Mouse (Mus musculus) midbrain, embryonic 13.5 days (tissue): ENCODE measurements around the gene Dok5. TPM values are rescaled to one million over a fixed set of nuclear protein-coding genes. Genes with fewer than 3 reads are reported as not detected.

Experiments
- ATAC-seq: fragments of 200-750 bp; cut with Nextera tagmentation; 2 replicates; pipeline ENCODE4 v1.8.0; 2017; ENCODE audit warnings: mild to moderate bottlenecking, moderate TSS enrichment, moderate library complexity
- H3K27ac ChIP-seq: fragments of 300-500 bp; sonication (generic); 2 replicates; pipeline ENCODE4 v1.5.1; 2015; ENCODE audit warnings: inconsistent platforms, mild to moderate bottlenecking, moderate library complexity
- H3K27me3 ChIP-seq: fragments of 300-500 bp; sonication (generic); 2 replicates; pipeline ENCODE4 v1.6.1; 2015; ENCODE audit warnings: mild to moderate bottlenecking, inconsistent platforms
- H3K36me3 ChIP-seq: fragments of 300-500 bp; sonication (generic); 2 replicates; pipeline ENCODE4 v1.6.1; 2015; ENCODE audit warnings: mild to moderate bottlenecking, inconsistent platforms
- H3K4me1 ChIP-seq: fragments of 300-500 bp; sonication (generic); replicated peaks from 2 replicates; pipeline ENCODE4 v1.6.1; 2015; ENCODE audit warnings: inconsistent platforms
- H3K4me2 ChIP-seq: fragments of 300-500 bp; sonication (generic); replicated peaks from 2 replicates; pipeline ENCODE4 v1.6.1; 2015; ENCODE audit warnings: moderate library complexity, mild to moderate bottlenecking, inconsistent platforms
- H3K4me3 ChIP-seq: fragments of 300-500 bp; sonication (generic); replicated peaks from 2 replicates; pipeline ENCODE4 v1.5.1; 2015; ENCODE audit warnings: mild to moderate bottlenecking, inconsistent platforms
- H3K9ac ChIP-seq: fragments of 300-500 bp; sonication (generic); replicated peaks from 2 replicates; pipeline ENCODE4 v1.6.1; 2015; ENCODE audit warnings: mild to moderate bottlenecking, inconsistent platforms
- H3K9me3 ChIP-seq: fragments of 300-500 bp; sonication (generic); 2 replicates; pipeline ENCODE4 v1.6.1; 2016; ENCODE audit warnings: mild to moderate bottlenecking, inconsistent platforms
- WGBS: fragments of 180-500 bp; shearing (Covaris S2); methylation state at CpG from one replicate; pipeline ENCODE4 v1.1.7; 2015; 5-methylcytosine and 5-hydroxymethylcytosine counted together
- polyA plus RNA-seq: library from polyadenylated mRNA; unstranded; fragments of >200 nt; fragmentation: Nextera tagmentation; extraction: Ambion mirVana; gene quantifications from 2 replicates; pipeline ENCODE4 v1.2.1, GENCODE M21; 2015

Dok5 gene
- polyA plus RNA-seq, 1 experiment from 2014 or later: 41.1 TPM

- Histone ChIP-seq H3K9ac (no peak overlapping the region), H3K9me3 (no peaks in the 10 kb centered on the region), H3K27ac (peak overlapping the region; percentile 68), H3K27me3 (no peaks in the 10 kb centered on the region), H3K36me3 (no peaks in the 10 kb centered on the region), H3K4me2 (no peak overlapping the region), H3K4me1 (peaks cover 25% of the 10 kb centered on the region), H3K4me3 (no peak overlapping the region)
- WGBS: 63% methylated on average over 8 of the region's 8 CpGs
- ATAC-seq: peak; percentile 34; the same call in 1 of the 2 replicates
These were observed 8.2 kb downstream of the Dok5 start for GRCm38 (mm10) chr2:170739713-170740365.

GRCm38 (mm10) chr2:170743521-170743920, 11.9 kb downstream of the Dok5 start:
- H3K4me3 ChIP-seq: no peak overlapping the region
- no peaks in the 10 kb centered on the region for H3K9me3 ChIP-seq
- H3K4me2 ChIP-seq: no peak overlapping the region
- no peaks in the 10 kb centered on the region for H3K36me3 ChIP-seq
- 82% methylated on average over 2 of the region's 2 CpGs for WGBS
- no peak for ATAC-seq
- H3K4me1 ChIP-seq: peaks cover 21% of the 10 kb centered on the region
- no peak overlapping the region for H3K9ac ChIP-seq
- H3K27me3 ChIP-seq: no peaks in the 10 kb centered on the region
- H3K27ac ChIP-seq: no peak overlapping the region

GRCm38 (mm10) chr2:170748901-170749300, 17.3 kb downstream of the Dok5 start:
- H3K9me3 ChIP-seq: no peaks in the 10 kb centered on the region
- no peak overlapping the region for H3K4me3 ChIP-seq
- H3K4me2 ChIP-seq: no peak overlapping the region
- H3K9ac ChIP-seq: no peak overlapping the region
- WGBS: 73% methylated on average over 3 of the region's 3 CpGs
- no peaks in the 10 kb centered on the region for H3K27me3 ChIP-seq
- peaks cover 13% of the 10 kb centered on the region for H3K4me1 ChIP-seq
- H3K27ac ChIP-seq: no peak overlapping the region
- H3K36me3 ChIP-seq: no peaks in the 10 kb centered on the region
- ATAC-seq: no peak

- no peak for ATAC-seq
- Histone ChIP-seq H3K9me3 (no peaks in the 10 kb centered on the region), H3K36me3 (no peaks in the 10 kb centered on the region), H3K4me1 (peaks cover 23% of the 10 kb centered on the region), H3K4me2 (no peak overlapping the region), H3K27me3 (no peaks in the 10 kb centered on the region), H3K27ac (no peak overlapping the region), H3K4me3 (no peak overlapping the region), H3K9ac (no peak overlapping the region)
- WGBS: 79% methylated on average over 10 of the region's 10 CpGs
These were observed 20.7 kb downstream of the Dok5 start for GRCm38 (mm10) chr2:170752191-170752850.

- Histone ChIP-seq H3K27me3 (no peaks in the 10 kb centered on the region), H3K4me3 (no peak overlapping the region), H3K9ac (no peak overlapping the region), H3K4me1 (peaks cover 41% of the 10 kb centered on the region), H3K4me2 (no peak overlapping the region), H3K27ac (0 out of 2 replicates have a peak overlapping the region, but pooled peaks have one; percentile 17), H3K36me3 (no peaks in the 10 kb centered on the region), H3K9me3 (no peaks in the 10 kb centered on the region)
- WGBS: 49% methylated on average over 2 of the region's 2 CpGs
- ATAC-seq: no peak
These were observed 24.2 kb downstream of the Dok5 start for GRCm38 (mm10) chr2:170755817-170756216.

GRCm38 (mm10) chr2:170756667-170757066, 25.1 kb downstream of the Dok5 start:
- H3K4me2 ChIP-seq: no peak overlapping the region
- H3K36me3 ChIP-seq: no peaks in the 10 kb centered on the region
- H3K9ac ChIP-seq: no peak overlapping the region
- H3K4me1 ChIP-seq: peaks cover 41% of the 10 kb centered on the region
- H3K27me3 ChIP-seq: no peaks in the 10 kb centered on the region
- no peak for ATAC-seq
- no peak overlapping the region for H3K4me3 ChIP-seq
- 51% methylated on average over 7 of the region's 7 CpGs for WGBS
- peak overlapping the region; percentile 84 for H3K27ac ChIP-seq
- H3K9me3 ChIP-seq: no peaks in the 10 kb centered on the region

- H3K4me3 ChIP-seq: no peak overlapping the region
- peak; percentile 84 for ATAC-seq
- H3K9me3 ChIP-seq: no peaks in the 10 kb centered on the region
- no peak overlapping the region for H3K9ac ChIP-seq
- peak overlapping the region; percentile 11; the same call in 1 of the 2 replicates for H3K4me2 ChIP-seq
- H3K27ac ChIP-seq: peak overlapping the region; percentile 84
- WGBS: 38% methylated on average over 14 of the region's 14 CpGs
- peaks cover 41% of the 10 kb centered on the region for H3K4me1 ChIP-seq
- H3K36me3 ChIP-seq: no peaks in the 10 kb centered on the region
- no peaks in the 10 kb centered on the region for H3K27me3 ChIP-seq
These were observed 25.7 kb downstream of the Dok5 start for GRCm38 (mm10) chr2:170757228-170757875.

- Histone ChIP-seq H3K27me3 (no peaks in the 10 kb centered on the region), H3K9me3 (no peaks in the 10 kb centered on the region), H3K36me3 (no peaks in the 10 kb centered on the region), H3K27ac (peak overlapping the region; percentile 84; the same call in 1 of the 2 replicates), H3K4me1 (peaks cover 40% of the 10 kb centered on the region), H3K9ac (no peak overlapping the region), H3K4me2 (no peak overlapping the region), H3K4me3 (no peak overlapping the region)
- WGBS: 81% methylated on average over 5 of the region's 5 CpGs
- ATAC-seq: peak; percentile 38; the same call in 1 of the 2 replicates
These were observed 26.6 kb downstream of the Dok5 start for GRCm38 (mm10) chr2:170758201-170758600.

- no peaks in the 10 kb centered on the region for H3K36me3 ChIP-seq
- no peak overlapping the region for H3K27ac ChIP-seq
- peaks cover 13% of the 10 kb centered on the region for H3K4me1 ChIP-seq
- no peak overlapping the region for H3K4me2 ChIP-seq
- H3K9ac ChIP-seq: no peak overlapping the region
- no peaks in the 10 kb centered on the region for H3K9me3 ChIP-seq
- no peaks in the 10 kb centered on the region for H3K27me3 ChIP-seq
- ATAC-seq: no peak
- WGBS: 77% methylated on average over 3 of the region's 3 CpGs
- no peak overlapping the region for H3K4me3 ChIP-seq
These were observed 33.1 kb downstream of the Dok5 start for GRCm38 (mm10) chr2:170764704-170765103.

GRCm38 (mm10) chr2:170767243-170767642, 35.6 kb downstream of the Dok5 start:
- no peaks in the 10 kb centered on the region for H3K36me3 ChIP-seq
- no peak overlapping the region for H3K9ac ChIP-seq
- H3K4me3 ChIP-seq: no peak overlapping the region
- no peak for ATAC-seq
- WGBS: 42% methylated on average over 8 of the region's 8 CpGs
- peaks cover 29% of the 10 kb centered on the region for H3K4me1 ChIP-seq
- peak overlapping the region; percentile 44 for H3K27ac ChIP-seq
- H3K4me2 ChIP-seq: no peak overlapping the region
- H3K9me3 ChIP-seq: no peaks in the 10 kb centered on the region
- no peaks in the 10 kb centered on the region for H3K27me3 ChIP-seq

GRCm38 (mm10) chr2:170768699-170769098, 37.1 kb downstream of the Dok5 start:
- Histone ChIP-seq H3K4me1 (peaks cover 43% of the 10 kb centered on the region), H3K36me3 (no peaks in the 10 kb centered on the region), H3K4me3 (no peak overlapping the region), H3K9me3 (no peaks in the 10 kb centered on the region), H3K27ac (no peak overlapping the region), H3K27me3 (no peaks in the 10 kb centered on the region), H3K9ac (no peak overlapping the region), H3K4me2 (no peak overlapping the region)
- WGBS: 86% methylated on average over 6 of the region's 6 CpGs
- ATAC-seq: no peak

- Histone ChIP-seq H3K9me3 (no peaks in the 10 kb centered on the region), H3K27me3 (no peaks in the 10 kb centered on the region), H3K4me1 (peaks cover 51% of the 10 kb centered on the region), H3K4me3 (no peak overlapping the region), H3K27ac (peak overlapping the region; percentile 65), H3K36me3 (no peaks in the 10 kb centered on the region), H3K4me2 (no peak overlapping the region), H3K9ac (no peak overlapping the region)
- 0 out of 2 replicates have a peak, but pooled peaks have one; percentile 46 for ATAC-seq
- WGBS: 5% methylated on average over 1 of the region's 1 CpGs
These were observed 39.9 kb downstream of the Dok5 start for GRCm38 (mm10) chr2:170771555-170771954.
